Mouse (Mus musculus): ENCODE measurements around the gene Hoxb8.

The Hoxb8 gene

GRCm38 (mm10) chr11:96327122-96327521 lies 45.4 kb downstream of the Hoxb8 start:
- ATAC-seq (ENCODE audit: insufficient number of reproducible peaks, low FRiP score, low TSS enrichment): no peak

DNA sequence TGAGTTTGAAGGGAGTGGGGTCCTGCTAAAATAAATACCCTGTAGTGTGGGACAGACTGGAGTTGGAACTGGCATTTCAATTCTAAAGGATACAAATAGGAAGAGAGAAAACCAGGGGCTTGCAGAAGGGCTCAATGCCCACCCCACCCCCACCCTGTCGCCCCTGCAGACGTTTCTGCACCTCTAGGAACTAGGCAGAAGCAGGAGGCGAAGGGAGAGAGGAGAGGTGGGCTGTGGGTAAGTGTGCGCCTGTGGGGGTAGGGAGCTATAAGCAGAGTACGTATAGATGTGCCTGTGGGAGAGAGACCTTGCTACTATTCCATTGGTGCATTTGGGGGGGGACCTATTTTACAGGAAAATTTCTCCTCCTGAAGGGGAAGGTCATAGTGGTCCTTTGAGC lies 46.0 kb downstream of the Hoxb8 start:
- no peak for ATAC-seq (ENCODE audit: insufficient number of reproducible peaks, low FRiP score, low TSS enrichment)

GRCm38 (mm10) chr11:96328605-96329004 lies 46.9 kb downstream of the Hoxb8 start:
- no peak for ATAC-seq (ENCODE audit: insufficient number of reproducible peaks, low FRiP score, low TSS enrichment)

GRCm38 (mm10) chr11:96332105-96332504 lies 50.4 kb downstream of the Hoxb8 start:
- no peak for ATAC-seq (ENCODE audit: insufficient number of reproducible peaks, low FRiP score, low TSS enrichment)

DNA sequence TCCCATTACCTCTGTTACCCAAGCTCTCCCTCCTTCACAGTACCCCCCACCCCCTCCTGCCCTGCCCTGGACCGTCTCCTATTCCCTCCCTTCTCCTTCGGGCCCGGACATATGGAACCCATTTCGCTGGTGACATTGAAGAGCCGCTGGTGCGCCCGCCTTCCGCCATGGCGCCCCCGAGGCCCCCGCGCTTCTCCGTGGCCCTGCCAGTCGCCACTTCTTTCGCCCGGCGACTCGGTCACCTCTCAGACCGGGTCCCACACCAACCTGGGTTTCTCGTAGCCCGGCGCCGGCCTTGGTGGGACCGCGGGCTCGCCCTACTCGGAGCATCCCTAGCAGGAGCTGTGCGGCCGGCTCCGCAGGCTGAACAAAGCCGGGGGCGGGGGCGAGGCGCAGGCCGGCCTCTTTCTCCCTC lies 50.9 kb downstream of the Hoxb8 start:
- no peak for ATAC-seq (ENCODE audit: insufficient number of reproducible peaks, low FRiP score, low TSS enrichment)

DNA sequence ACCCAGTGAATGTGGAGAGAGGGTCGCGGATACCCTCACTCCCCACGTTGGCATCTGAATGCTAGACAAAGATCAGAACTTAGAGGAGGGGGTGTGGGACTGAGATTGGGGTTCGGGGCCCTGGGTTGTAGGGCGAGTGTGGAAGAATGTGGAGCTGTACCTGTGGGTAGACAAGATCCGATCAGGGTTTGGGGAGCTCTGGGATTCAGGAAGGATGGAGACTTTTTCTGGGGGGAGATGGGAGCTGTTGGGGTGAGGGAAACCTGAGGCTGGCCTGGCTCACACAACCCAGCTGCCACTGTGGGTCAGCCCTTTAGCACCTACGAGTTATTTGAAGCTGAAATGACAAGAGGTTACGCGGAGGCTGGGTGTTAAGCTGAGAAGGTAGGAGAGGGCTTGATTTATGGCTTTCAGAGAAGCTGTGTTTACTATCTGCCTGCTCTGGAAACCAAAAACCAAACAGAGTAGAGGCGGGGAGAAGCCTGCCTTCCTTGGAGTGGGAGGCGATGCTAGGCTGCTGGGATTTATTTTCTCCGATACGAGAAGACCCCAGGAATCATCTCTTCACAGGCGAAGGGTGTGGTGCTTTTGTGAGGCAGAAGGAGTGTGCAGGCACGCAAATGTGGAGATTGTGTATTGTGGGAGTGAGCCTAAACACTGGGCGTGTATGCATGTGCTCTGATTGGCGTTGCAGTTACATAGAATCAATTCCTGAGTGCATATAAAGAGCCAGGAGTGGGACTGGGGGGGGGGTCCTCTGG lies 51.7 kb downstream of the Hoxb8 start:
- no peak for ATAC-seq (ENCODE audit: insufficient number of reproducible peaks, low FRiP score, low TSS enrichment)

DNA sequence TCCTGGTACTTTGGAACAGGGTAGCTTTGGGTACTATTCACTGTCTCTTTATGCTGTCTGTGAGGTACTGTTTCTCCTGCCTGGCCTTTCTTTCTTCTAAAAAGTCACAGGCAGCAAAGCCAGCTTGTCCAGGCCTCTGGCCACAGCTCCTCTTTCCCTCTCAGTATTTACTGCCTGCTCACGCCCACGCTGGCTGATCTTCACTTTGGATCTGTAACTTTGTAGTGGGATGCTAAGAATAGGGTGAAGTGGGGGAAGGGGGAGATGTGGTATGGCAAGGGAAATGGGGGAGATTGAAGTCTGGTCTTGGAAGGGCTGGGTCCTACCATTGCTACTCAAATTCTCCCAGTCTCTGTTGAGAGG lies 52.3 kb downstream of the Hoxb8 start:
- no peak for ATAC-seq (ENCODE audit: insufficient number of reproducible peaks, low FRiP score, low TSS enrichment)
